Mouse (Mus musculus) 3134 (cell line): ENCODE measurements at regions not wholly inside any gene's neighbourhood (a gene's known extent, or its start where the extent isn't known, plus 50 kb on each side); places are given as distances from the start of the nearest gene placed in this dataset.

Source experiments
- DNase-seq: peaks from one replicate; pipeline ENCODE4 v3.0.0-alpha.2; 2011; ENCODE audit warnings: low spot score; ENCODE audit not compliant: insufficient read length; ENCODE audit errors: extremely low read depth

- no peak for DNase-seq
These were observed 50.2 kb upstream of the Lmcd1 start for GRCm38 (mm10) chr6:112223325-112223724.
